Comparison of ENCODE assay signal across 10 mouse cellular contexts in the genomic region with DNA sequence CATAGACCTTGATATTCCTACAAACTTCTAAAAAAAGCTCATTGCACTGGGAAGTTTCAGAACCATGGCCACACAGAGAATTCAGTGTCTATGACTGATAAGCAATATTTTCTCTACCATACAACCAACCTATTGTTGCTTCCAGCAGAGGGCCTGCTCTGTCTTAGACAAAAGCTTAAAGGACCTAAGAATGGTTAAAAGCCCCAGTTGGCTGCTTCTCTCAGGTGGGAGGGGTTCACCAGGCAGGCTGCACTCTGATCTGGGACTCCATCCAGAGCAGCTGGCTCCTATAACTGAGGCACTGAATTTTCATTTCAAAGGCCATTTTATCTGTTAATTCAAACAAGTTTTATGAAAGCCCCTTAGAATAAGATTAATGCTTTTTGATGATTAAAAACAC.
DNase-seq lines count a peak whose midpoint lies in the region; ATAC-seq lines count a peak whose summit lies in the region.
"Had no signal": no experiment of that assay in that cellular context is flagged by ENCODE, and none has a peak within 500 bp of the region (broad histone marks: within the 10 kb centered on the region; RNA-seq: fewer than 3 reads in every experiment).

No protein-coding gene starts in this region.

- peak; percentile 34; the same call in 1 of the 2 replicates for ATAC-seq in lung, embryonic 16.5 days (ENCODE audit: low read depth)
- peak; percentile 70; the same call in 1 of the 2 replicates for ATAC-seq in forebrain, embryonic 16.5 days
- ATAC-seq in inflammation-experienced regulatory T-cells, adult 6 months, result no peak
- ATAC-seq: Patski had no signal

- H3K9me3 ChIP-seq in lung, embryonic 16.5 days (ENCODE audit: control insufficient read depth, low read length), result no peaks in the 10 kb centered on the region
- no peaks in the 10 kb centered on the region for H3K9me3 ChIP-seq in forebrain, embryonic 16.5 days (ENCODE audit: control insufficient read depth, low read length)
- H3K9me3 ChIP-seq: hindbrain, embryonic 12.5 days; limb, embryonic 15.5 days had no signal

- H3K4me2 ChIP-seq in lung, embryonic 16.5 days (ENCODE audit: low read depth, low read length), result no peak overlapping the region
- H3K4me2 ChIP-seq in forebrain, embryonic 16.5 days (ENCODE audit: low read length), result no peak overlapping the region
- H3K4me2 ChIP-seq: hindbrain, embryonic 12.5 days; limb, embryonic 15.5 days had no signal

- H3K4me1 ChIP-seq in lung, embryonic 16.5 days (replicated peaks; ENCODE audit: control insufficient read depth, insufficient read depth, low read length), result no peaks in the 10 kb centered on the region
- no peaks in the 10 kb centered on the region for H3K4me1 ChIP-seq in forebrain, embryonic 16.5 days (replicated peaks; ENCODE audit: control insufficient read depth, insufficient read depth, low read length)
- H3K4me1 ChIP-seq: hindbrain, embryonic 12.5 days; limb, embryonic 15.5 days had no signal

- no peak overlapping the region for H3K4me3 ChIP-seq in lung, embryonic 16.5 days (ENCODE audit: low read length)
- H3K4me3 ChIP-seq in forebrain, embryonic 16.5 days (replicated peaks; ENCODE audit: low read length), result no peak overlapping the region
- H3K4me3 ChIP-seq: hindbrain, embryonic 12.5 days; limb, embryonic 15.5 days had no signal

- no peak overlapping the region for H3K27ac ChIP-seq in lung, embryonic 16.5 days (ENCODE audit: low read length)
- no peak overlapping the region for H3K27ac ChIP-seq in forebrain, embryonic 16.5 days (ENCODE audit: low read length)
- H3K27ac ChIP-seq: hindbrain, embryonic 12.5 days; limb, embryonic 15.5 days had no signal

- peak; percentile 5 to 28 for DNase-seq in heart, postnatal 14 days
- DNase-seq in heart, adult 8-10 months (ENCODE audit: low spot score), result no peak
- no peak for DNase-seq in lung, adult 18-20 months
- DNase-seq in layer of hippocampus, postnatal 14 days (ENCODE audit: low spot score in 2 of 2), result peak; percentile 3 to 50

- intact Hi-C loops in heart, postnatal 14 days (cut with DNase I), result no loop called here

- H3K9ac ChIP-seq in lung, embryonic 16.5 days (ENCODE audit: low read length), result no peak overlapping the region
- H3K9ac ChIP-seq in forebrain, embryonic 16.5 days (replicated peaks; ENCODE audit: low read depth, low read length), result no peak overlapping the region
- H3K9ac ChIP-seq: hindbrain, embryonic 12.5 days; limb, embryonic 15.5 days had no signal

- no peaks in the 10 kb centered on the region for H3K36me3 ChIP-seq in lung, embryonic 16.5 days (ENCODE audit: control insufficient read depth, insufficient read depth, low read length)
- no peaks in the 10 kb centered on the region for H3K36me3 ChIP-seq in forebrain, embryonic 16.5 days (ENCODE audit: control insufficient read depth, insufficient read depth)
- H3K36me3 ChIP-seq: hindbrain, embryonic 12.5 days; limb, embryonic 15.5 days had no signal

- H3K27me3 ChIP-seq in lung, embryonic 16.5 days (ENCODE audit: control insufficient read depth, insufficient read depth, low read depth, low read length), result no peaks in the 10 kb centered on the region
- H3K27me3 ChIP-seq in forebrain, embryonic 16.5 days (replicated peaks; ENCODE audit: control insufficient read depth, insufficient read depth, low read length), result no peaks in the 10 kb centered on the region
- H3K27me3 ChIP-seq: hindbrain, embryonic 12.5 days; limb, embryonic 15.5 days; Patski had no signal

Comparison
In these comparisons a context has a peak if more than half of its experiments do, and no peak if none do; other contexts are left out.
1. DNase-seq: peak in heart, postnatal 14 days (2 of 2) and layer of hippocampus, postnatal 14 days (2 of 2); none in heart, adult 8-10 months (single experiment) and lung, adult 18-20 months (0 of 2).